Mouse (Mus musculus): ENCODE results near the gene Arrdc1.

GRCm38 (mm10) chr2:24919839-24920175 is 15.2 kb downstream of the Arrdc1 start:
- TF ChIP-seq CTCF (IDR thresholded peaks at IDR 0.05) (no peak), EP300 (IDR thresholded peaks at IDR 0.05) (no peak)

All from lung, postnatal 0 days (tissue).